Mouse (Mus musculus) liver, adult 10 weeks (tissue): ENCODE measurements around the gene Gm47985. TPM values are rescaled to one million over a fixed set of nuclear protein-coding genes. Genes with fewer than 3 reads are reported as not detected.

Source experiments
- polyA plus RNA-seq: library from polyadenylated mRNA; stranded (reverse); fragments of 350-450 nt; fragmentation: Illumina TruSeq; extraction: RNeasy Lipid Tissue Mini Kit (QIAGEN cat#74804); gene quantifications from one replicate; pipeline ENCODE4 v1.2.3, GENCODE M21; 2014; ENCODE audit warnings: low read depth, low replicate concordance

Gm47985 gene
- polyA plus RNA-seq: not detected

GRCm38 (mm10) chr1:151182266-151182665, at the start of gene Gm47985:
Gm47985 (plus strand) TSS chr1:151182537.

DNA sequence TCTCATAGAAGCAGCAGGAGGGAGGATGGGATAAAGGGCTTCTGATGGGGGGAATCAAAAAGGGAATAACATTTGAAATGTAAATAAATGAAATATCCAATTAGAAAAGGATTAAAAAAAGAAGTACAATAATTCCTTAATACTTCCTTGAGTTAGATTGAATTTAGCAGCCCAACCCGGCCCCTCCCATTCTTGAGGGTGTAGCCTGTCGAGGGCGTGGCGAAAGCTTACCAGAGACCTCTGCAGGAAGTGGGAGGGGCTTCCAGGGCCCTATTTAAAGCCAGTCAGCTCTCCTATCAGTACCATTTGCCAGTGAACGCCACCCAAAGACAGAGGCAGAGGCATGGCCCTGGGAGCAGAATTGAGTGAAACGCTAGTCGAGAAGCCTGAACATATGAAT, 9.7 kb downstream of the Gm47985 start, which contains the start of gene Gm8947:
Gm8947 (plus strand) TSS at position 302 of the 400 bp plus-strand sequence.

GRCm38 (mm10) chr1:151198120-151198519, 15.8 kb downstream of the Gm47985 start, which contains the start of gene Gm47995:
Gm47995 (plus strand) TSS chr1:151198448.

DNA sequence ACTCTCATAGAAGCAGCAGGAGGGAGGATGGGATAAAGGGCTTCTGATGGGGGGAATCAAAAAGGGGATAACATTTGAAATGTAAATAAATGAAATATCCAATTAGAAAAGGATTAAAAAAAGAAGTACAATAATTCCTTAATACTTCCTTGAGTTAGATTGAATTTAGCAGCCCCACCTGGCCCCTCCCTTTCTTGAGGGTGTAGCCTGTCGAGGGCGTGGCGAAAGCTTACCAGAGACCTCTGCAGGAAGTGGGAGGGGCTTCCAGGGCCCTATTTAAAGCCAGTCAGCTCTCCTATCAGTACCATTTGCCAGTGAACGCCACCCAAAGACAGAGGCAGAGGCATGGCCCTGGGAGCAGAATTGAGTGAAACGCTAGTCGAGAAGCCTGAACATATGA, 21.5 kb downstream of the Gm47985 start, which contains the start of gene 3110040M04Rik:
3110040M04Rik (plus strand) TSS at position 304 of the 400 bp plus-strand sequence.

GRCm38 (mm10) chr1:151209824-151210355, 27.6 kb downstream of the Gm47985 start, which contains the start of gene Gm47996:
Gm47996 (plus strand) TSS chr1:151210131.

Other genes with a start within 250 kb of the Gm47985 start
- 0.53 TPM for gene Hmcn1, start 189.1 kb upstream of the Gm47985 start, polyA plus RNA-seq
- not detected for gene Gm8947, start 9.8 kb downstream of the Gm47985 start, polyA plus RNA-seq
- gene Gm47995, start 15.9 kb downstream of the Gm47985 start, polyA plus RNA-seq: not detected
- gene 3110040M04Rik, start 21.6 kb downstream of the Gm47985 start, polyA plus RNA-seq: not detected
- gene Gm47996, start 27.6 kb downstream of the Gm47985 start, polyA plus RNA-seq: not detected
- gene Ivns1abp, start 161.9 kb downstream of the Gm47985 start, polyA plus RNA-seq: 113 TPM
- gene Swt1, start 245.9 kb downstream of the Gm47985 start, polyA plus RNA-seq: 22.2 TPM
- gene Trmt1l, start 246.0 kb downstream of the Gm47985 start, polyA plus RNA-seq: 21.0 TPM